Mouse (Mus musculus) testis, adult 2 months (tissue): ENCODE data around the gene Atad5.

Source experiments
- CTCF ChIP-seq: fragments of 200-500 bp; IDR thresholded peaks from 2 replicates; pipeline ENCODE4 v1.5.1; 2012; ENCODE audit warnings: low read depth, mild to moderate bottlenecking, inconsistent platforms, low read length, moderate library complexity; ENCODE audit not compliant: control insufficient read depth, insufficient read depth, insufficient replicate concordance
- POLR2A ChIP-seq: fragments of 200-500 bp; IDR thresholded peaks from 2 replicates; pipeline ENCODE4 v1.6.1; 2012; ENCODE audit warnings: low read depth, mild to moderate bottlenecking, inconsistent platforms, low read length, moderate library complexity; ENCODE audit not compliant: control insufficient read depth

- TF ChIP-seq CTCF (no peak), POLR2A (peak; percentile 73; the same call in 1 of the 2 replicates)
Observed at GRCm38 (mm10) chr11:80141825-80142521, 52.8 kb downstream of the Atad5 start, which contains the start of gene Tefm.
